In the genomic region with DNA sequence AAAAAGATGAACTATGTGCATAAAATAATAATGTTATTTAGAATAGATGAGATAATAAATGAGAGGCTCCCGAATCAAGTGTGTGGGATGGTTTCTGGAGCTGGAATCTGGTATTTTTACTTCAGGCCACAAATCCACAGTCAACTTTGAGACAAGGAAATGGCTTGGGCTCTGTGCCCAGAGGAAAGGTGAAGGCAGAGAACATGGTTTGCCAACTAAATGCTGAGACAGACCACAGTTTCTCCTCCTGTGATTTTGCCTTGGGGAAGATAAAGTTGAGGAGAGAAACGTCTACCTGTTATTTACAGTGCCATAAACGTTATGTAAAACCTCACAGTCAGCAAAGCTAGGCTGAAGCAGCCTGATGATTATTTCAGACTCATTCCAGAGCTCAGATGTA, we compare ENCODE assay signal across 8 mouse cellular contexts.
A peak's percentile ranks its signal among the peaks of the same experiment; 100 is the strongest.
DNase-seq lines count a peak whose midpoint lies in the region; TF ChIP-seq lines count a peak whose summit lies in the region.

No protein-coding gene starts in this region.

- DNase-seq in adrenal gland, adult (ENCODE audit: inconsistent age in 2 of 2, low spot score in 1 of 2): peak; percentile 26 to 75
- DNase-seq in adrenal gland, adult 8-10 months: no peak
- DNase-seq in layer of hippocampus, adult 2 months (ENCODE audit: low spot score in 2 of 2): no peak
- DNase-seq in layer of hippocampus, adult 11-12 months (ENCODE audit: low spot score): no peak
- peak; percentile 54 to 63 for DNase-seq in cerebellum, postnatal 36 days
- peak; percentile 61 for DNase-seq in kidney, postnatal 14 days
- DNase-seq in left cerebral cortex, adult 18-20 months (ENCODE audit: low spot score in 2 of 2): no peak
- no peak for DNase-seq in gastrocnemius, postnatal 25 days

- H3K4me3 ChIP-seq in layer of hippocampus, adult 2 months: no peak overlapping the region

- no peak for TF ChIP-seq CTCF in layer of hippocampus, adult 2 months (conservative IDR thresholded peaks at IDR 0.05)

- H3K27ac ChIP-seq in layer of hippocampus, adult 2 months: peak overlapping the region; percentile 66

Comparison
In these comparisons a context has a peak if more than half of its experiments do, and no peak if none do; other contexts are left out.
1. DNase-seq: peak in adrenal gland, adult (2 of 2), cerebellum, postnatal 36 days (2 of 2) and kidney, postnatal 14 days (single experiment); none in adrenal gland, adult 8-10 months (single experiment), layer of hippocampus, adult 2 months (0 of 2), layer of hippocampus, adult 11-12 months (single experiment), left cerebral cortex, adult 18-20 months (0 of 2) and gastrocnemius, postnatal 25 days (single experiment).